Mouse (Mus musculus) brain, embryonic 14.5 days (tissue): ENCODE measurements around the gene Pparg.

ENCODE experiments used
- CTCF ChIP-seq: fragments of 200-500 bp; IDR thresholded peaks from 2 replicates; pipeline ENCODE4 v1.5.1; 2012; ENCODE audit warnings: inconsistent platforms, mild to moderate bottlenecking, moderate library complexity, borderline replicate concordance; ENCODE audit not compliant: insufficient read depth, insufficient read length; ENCODE audit errors: extremely low read depth
- POLR2A ChIP-seq: fragments of 200-500 bp; IDR thresholded peaks from 2 replicates; pipeline ENCODE4 v1.6.1; 2012; ENCODE audit warnings: mild to moderate bottlenecking, inconsistent platforms, borderline replicate concordance; ENCODE audit not compliant: poor library complexity, insufficient read depth, insufficient read length, severe bottlenecking; ENCODE audit errors: extremely low read depth

DNA sequence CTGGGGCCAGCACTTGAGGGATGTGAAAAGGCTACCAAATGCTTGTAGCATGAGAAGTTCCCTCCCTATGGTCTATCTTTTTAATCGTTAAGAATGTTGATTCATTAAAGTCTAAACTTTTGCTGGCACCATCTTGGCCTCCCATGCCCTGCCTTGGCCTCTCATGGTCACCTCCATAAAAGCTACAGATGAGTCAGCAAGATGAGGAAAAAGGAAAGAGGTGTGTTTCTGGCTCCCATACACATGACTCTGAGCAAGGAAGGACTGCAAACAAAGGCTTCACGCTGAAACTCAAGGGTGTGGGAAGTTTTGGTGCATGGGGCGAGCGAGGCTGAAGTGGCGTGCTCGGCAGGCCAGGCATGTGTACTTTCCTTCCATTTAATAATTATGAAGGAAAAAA, 41.9 kb upstream of the Pparg start:
- no peak for TF ChIP-seq CTCF
- TF ChIP-seq POLR2A, result no peak
